Mouse (Mus musculus) kidney, adult 9 months (tissue): ENCODE results near the gene Cisd2.

Source experiments
- DNase-seq: peaks from one replicate; pipeline ENCODE4 v3.0.0; 2022

Cisd2 gene

GRCm38 (mm10) chr3:135409219-135409618 is 14.5 kb downstream of the Cisd2 start:
- DNase-seq: no peak

GRCm38 (mm10) chr3:135407351-135407750 is 16.4 kb downstream of the Cisd2 start:
- DNase-seq: no peak

GRCm38 (mm10) chr3:135404599-135404998 is 19.1 kb downstream of the Cisd2 start:
- no peak for DNase-seq

- DNase-seq: no peak
Measured at GRCm38 (mm10) chr3:135403856-135404255, 19.9 kb downstream of the Cisd2 start.

GRCm38 (mm10) chr3:135403211-135403610 is 20.5 kb downstream of the Cisd2 start:
- no peak for DNase-seq

GRCm38 (mm10) chr3:135402201-135402658 is 21.5 kb downstream of the Cisd2 start:
- DNase-seq: peak; percentile 88

- DNase-seq: no peak
Measured at GRCm38 (mm10) chr3:135397112-135397511, 26.6 kb downstream of the Cisd2 start.

- DNase-seq: peak; percentile 89
Measured at GRCm38 (mm10) chr3:135396081-135396480, 27.6 kb downstream of the Cisd2 start.

- DNase-seq: peak; percentile 27
Measured at GRCm38 (mm10) chr3:135395085-135395484, 28.6 kb downstream of the Cisd2 start.

- DNase-seq: peak; percentile 22
Measured at GRCm38 (mm10) chr3:135393186-135393585, 30.5 kb downstream of the Cisd2 start.

- DNase-seq: no peak
Measured at GRCm38 (mm10) chr3:135379868-135380267, 43.9 kb downstream of the Cisd2 start.

GRCm38 (mm10) chr3:135377445-135377844 is 46.3 kb downstream of the Cisd2 start:
- no peak for DNase-seq

- no peak for DNase-seq
Measured at GRCm38 (mm10) chr3:135375836-135376235, 47.9 kb downstream of the Cisd2 start.

- DNase-seq: no peak
Measured at GRCm38 (mm10) chr3:135357394-135357793, 66.3 kb downstream of the Cisd2 start.
